In the genomic region with DNA sequence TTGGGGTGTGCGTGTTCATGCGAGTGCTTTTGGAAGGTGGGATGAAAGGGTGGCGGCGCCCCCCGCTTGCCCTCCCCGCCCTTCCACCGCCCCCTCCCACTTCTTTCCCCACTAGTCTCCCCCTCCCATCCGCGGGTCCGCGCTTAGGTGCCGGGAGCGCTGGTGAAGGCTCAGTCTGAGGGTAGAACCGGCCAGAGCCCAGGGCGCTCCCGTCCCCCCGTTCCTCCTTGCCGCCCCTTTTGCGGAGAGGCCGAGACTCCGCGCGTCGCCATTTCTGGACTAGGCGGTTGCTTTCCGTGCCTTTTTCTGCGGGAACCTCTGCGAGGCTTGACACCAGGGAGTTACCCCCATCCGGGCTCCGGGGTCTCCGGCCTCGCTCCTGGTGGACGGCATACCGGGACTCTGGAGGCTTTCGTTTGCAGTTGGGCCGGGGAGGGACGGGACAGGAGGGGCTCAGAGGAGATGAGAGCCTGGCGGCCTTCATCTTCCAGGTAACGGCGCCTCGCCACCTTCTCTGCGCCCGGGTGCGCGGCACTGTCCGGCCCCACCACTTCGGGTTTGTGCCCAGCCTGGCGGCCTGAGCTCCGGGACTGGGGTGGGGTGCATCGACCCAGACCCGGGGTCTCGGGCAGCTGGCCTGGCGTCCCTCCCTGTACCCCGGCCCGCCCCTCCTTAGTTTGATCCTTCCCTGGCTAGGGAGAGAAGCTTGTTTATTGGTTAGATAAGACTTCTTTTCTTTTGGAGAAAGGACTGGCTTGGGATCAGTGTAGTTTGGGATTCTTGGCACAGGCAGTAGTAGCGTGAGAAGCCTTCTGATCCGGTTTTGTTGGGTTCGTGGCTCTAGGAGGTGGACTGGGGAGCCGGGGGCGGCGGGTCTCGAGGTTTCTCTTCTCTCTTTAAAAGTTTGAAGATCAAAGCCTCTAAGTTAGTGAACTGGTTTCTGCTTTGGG, we compare ENCODE assay signal across 8 mouse cellular contexts. TPM values are rescaled to one million over a fixed set of nuclear protein-coding genes. Genes with fewer than 3 reads are reported as not detected.
A peak's percentile ranks its signal among the peaks of the same experiment; 100 is the strongest.
DNase-seq lines count a peak whose midpoint lies in the region; ATAC-seq and TF ChIP-seq lines count a peak whose summit lies in the region.

No protein-coding gene starts in this region.

- H3K9ac ChIP-seq in limb, embryonic 14.5 days (ENCODE audit: low read depth, low read length, severe bottlenecking) = peak overlapping the region; percentile 92

- peak overlapping the region; percentile 82 for H3K4me2 ChIP-seq in limb, embryonic 14.5 days (replicated peaks; ENCODE audit: low read depth, low read length, severe bottlenecking)

- H3K4me3 ChIP-seq in embryonic facial prominence, embryonic 10.5 days = peak overlapping the region; percentile 94
- peak overlapping the region; percentile 85 for H3K4me3 ChIP-seq in limb, embryonic 14.5 days (replicated peaks; ENCODE audit: low read length)

- under 1% methylated on average over 62 of the region's 62 CpGs for WGBS in embryonic facial prominence, embryonic 10.5 days
- WGBS in limb, embryonic 14.5 days = under 1% methylated on average over 55 of the region's 62 CpGs

- peaks cover 3% of the 10 kb centered on the region for H3K9me3 ChIP-seq in embryonic facial prominence, embryonic 10.5 days
- H3K9me3 ChIP-seq in limb, embryonic 14.5 days (ENCODE audit: control insufficient read depth, low read length) = 0 out of 2 replicates have a peak, but pooled peaks cover under 1% of the 10 kb centered on the region

- peak overlapping the region; percentile 99 for H3K27ac ChIP-seq in embryonic facial prominence, embryonic 10.5 days (replicated peaks)
- H3K27ac ChIP-seq in limb, embryonic 14.5 days (replicated peaks; ENCODE audit: low read depth, low read length) = peak overlapping the region; percentile 100

- peak; percentile 5; the same call in 1 of the 2 replicates for ATAC-seq in limb, embryonic 14.5 days (ENCODE audit: low FRiP score, low read depth)

- H3K36me3 ChIP-seq in embryonic facial prominence, embryonic 10.5 days (replicated peaks) = peaks cover 26% of the 10 kb centered on the region
- H3K36me3 ChIP-seq in limb, embryonic 14.5 days (ENCODE audit: control insufficient read depth, insufficient read depth, low read length) = peaks cover 19% of the 10 kb centered on the region

- peaks cover 88% of the 10 kb centered on the region for H3K4me1 ChIP-seq in embryonic facial prominence, embryonic 10.5 days
- H3K4me1 ChIP-seq in limb, embryonic 14.5 days (ENCODE audit: control insufficient read depth, insufficient read depth, low read length) = peaks cover 46% of the 10 kb centered on the region

- TF ChIP-seq POLR2A in limb, embryonic 14.5 days (IDR thresholded peaks at IDR 0.05; ENCODE audit: borderline replicate concordance, extremely low read depth, insufficient read depth, insufficient read length) = no peak

- peak; percentile 62 to 86 for DNase-seq in adrenal gland, adult (ENCODE audit: inconsistent age in 2 of 2, low spot score in 1 of 2)
- DNase-seq in adrenal gland, postnatal 36 days = no peak
- DNase-seq in CD4-positive helper T cell, adult 2 months (ENCODE audit: low read depth, low spot score) = peak; percentile 35
- no peak for DNase-seq in embryonic facial prominence, embryonic 10.5 days (ENCODE audit: low spot score)
- peak; percentile 34 to 44 for DNase-seq in heart, postnatal 14 days
- DNase-seq in limb, embryonic 14.5 days (ENCODE audit: low spot score) = no peak
- peak; percentile 76 for DNase-seq in neural tube, embryonic 10.5 days (ENCODE audit: extremely low spot score, low spot score)
- peak; percentile 66 for DNase-seq in yolk sac, embryonic 10.5 days (ENCODE audit: low spot score)

- intact Hi-C loops in heart, postnatal 14 days (cut with DNase I) = loop anchor here (2.0 to 10.0 kb wide), 3 partner anchors 471 to 897 kb away; partner anchors contain the start of gene Cep112

- peaks cover 13% of the 10 kb centered on the region for H3K27me3 ChIP-seq in embryonic facial prominence, embryonic 10.5 days (replicated peaks; ENCODE audit: low read depth, poor library complexity, severe bottlenecking)
- H3K27me3 ChIP-seq in limb, embryonic 14.5 days (ENCODE audit: control insufficient read depth, insufficient read depth, low read length) = no peaks in the 10 kb centered on the region

RNA-seq across cellular contexts. Expression of gene Axin2, which starts 1.6 kb away (rescaled TPM):
- total RNA-seq in adrenal gland, postnatal 36 days (2021) = 10 to 100 TPM; 34.0 to 38.0 TPM
- polyA plus RNA-seq in embryonic facial prominence, embryonic 10.5 days (2016; fragmentation: Nextera tagmentation; extraction: Ambion mirVana) = 12.7 and 15.3 TPM in 2 replicates
- 1 to 10 TPM; 5.3 to 5.7 TPM for total RNA-seq in heart, postnatal 14 days (2021)
- 50.9 and 58.2 TPM in 2 replicates for polyA plus RNA-seq in limb, embryonic 14.5 days (2012; rRNA removed)
- polyA plus RNA-seq in limb, embryonic 14.5 days (2014; fragmentation: Nextera tagmentation; extraction: Ambion mirVana) = 22.6 and 22.7 TPM in 2 replicates

Comparison
In these comparisons a context has a peak if more than half of its experiments do, and no peak if none do; other contexts are left out.
1. DNase-seq: peak in adrenal gland, adult (2 of 2), CD4-positive helper T cell, adult 2 months (single experiment), heart, postnatal 14 days (2 of 2), neural tube, embryonic 10.5 days (single experiment) and yolk sac, embryonic 10.5 days (single experiment); none in adrenal gland, postnatal 36 days (0 of 2), embryonic facial prominence, embryonic 10.5 days (single experiment) and limb, embryonic 14.5 days (single experiment).
2. RNA of gene Axin2, which starts 1.6 kb away (total RNA-seq): 34.0 to 38.0 TPM in adrenal gland, postnatal 36 days; 5.3 to 5.7 TPM in heart, postnatal 14 days; every median in the first group is over 4 times any median in the second.